Mouse (Mus musculus) liver, embryonic 15.5 days (tissue): ENCODE measurements around the gene G0s2. TPM values are rescaled to one million over a fixed set of nuclear protein-coding genes. Genes with fewer than 3 reads are reported as not detected.
A peak's percentile ranks its signal among the peaks of the same experiment; 100 is the strongest.

Source experiments
- ATAC-seq: fragments of 200-750 bp; cut with Nextera tagmentation; 2 replicates; pipeline ENCODE4 v1.8.0; 2017; ENCODE audit warnings: moderate number of reproducible peaks, mild to moderate bottlenecking, moderate library complexity; ENCODE audit not compliant: insufficient read depth
- H3K27ac ChIP-seq: fragments of 300-500 bp; sonication (generic); replicated peaks from 2 replicates; pipeline ENCODE4 v1.5.1; 2015; ENCODE audit warnings: mild to moderate bottlenecking, inconsistent platforms
- H3K27me3 ChIP-seq: fragments of 300-500 bp; sonication (generic); 2 replicates; pipeline ENCODE4 v1.6.1; 2015; ENCODE audit warnings: mild to moderate bottlenecking, inconsistent platforms
- H3K36me3 ChIP-seq: fragments of 300-500 bp; sonication (generic); replicated peaks from 2 replicates; pipeline ENCODE4 v1.6.1; 2015; ENCODE audit warnings: moderate library complexity, mild to moderate bottlenecking, inconsistent platforms
- H3K4me1 ChIP-seq: fragments of 300-500 bp; sonication (generic); replicated peaks from 2 replicates; pipeline ENCODE4 v1.6.1; 2015; ENCODE audit warnings: inconsistent platforms
- H3K4me2 ChIP-seq: fragments of 300-500 bp; sonication (generic); 2 replicates; pipeline ENCODE4 v1.6.1; 2015; ENCODE audit warnings: moderate library complexity, mild to moderate bottlenecking, inconsistent platforms
- H3K4me3 ChIP-seq: fragments of 300-500 bp; sonication (generic); replicated peaks from 2 replicates; pipeline ENCODE4 v1.5.1; 2015; ENCODE audit warnings: mild to moderate bottlenecking, inconsistent platforms
- H3K9ac ChIP-seq: fragments of 300-500 bp; sonication (generic); 2 replicates; pipeline ENCODE4 v1.6.1; 2015; ENCODE audit warnings: moderate library complexity, mild to moderate bottlenecking, inconsistent platforms
- H3K9me3 ChIP-seq: fragments of 300-500 bp; sonication (generic); replicated peaks from 2 replicates; pipeline ENCODE4 v1.6.1; 2016; ENCODE audit warnings: inconsistent platforms
- WGBS: fragments of 180-500 bp; shearing (Covaris S2); methylation state at CpG from one replicate; pipeline ENCODE4 v1.1.7; 2015; ENCODE audit warnings: mixed read lengths; ENCODE audit not compliant: insufficient replicate concordance; 5-methylcytosine and 5-hydroxymethylcytosine counted together
- polyA plus RNA-seq: library from polyadenylated mRNA; unstranded; fragments of >200 nt; fragmentation: Nextera tagmentation; extraction: Ambion mirVana; gene quantifications from 2 replicates; pipeline ENCODE4 v1.2.1, GENCODE M21; 2015

Gene G0s2
- polyA plus RNA-seq, 1 experiment from 2014 or later, result 105 TPM

GRCm38 (mm10) chr1:193303096-193303495 lies 30.1 kb upstream of the G0s2 start:
- H3K36me3 ChIP-seq, result no peaks in the 10 kb centered on the region
- no peak overlapping the region for H3K4me2 ChIP-seq
- no peak overlapping the region for H3K27ac ChIP-seq
- H3K9me3 ChIP-seq, result no peaks in the 10 kb centered on the region
- 29% methylated on average over 2 of the region's 2 CpGs for WGBS
- no peak overlapping the region for H3K4me3 ChIP-seq
- no peak for ATAC-seq
- H3K9ac ChIP-seq, result no peak overlapping the region
- H3K27me3 ChIP-seq, result no peaks in the 10 kb centered on the region
- H3K4me1 ChIP-seq, result 0 out of 2 replicates have a peak, but pooled peaks cover 5% of the 10 kb centered on the region

GRCm38 (mm10) chr1:193302093-193302405 lies 29.0 kb upstream of the G0s2 start:
- no peak overlapping the region for H3K4me2 ChIP-seq

GRCm38 (mm10) chr1:193301216-193302092 lies 28.4 kb upstream of the G0s2 start:
- no peak overlapping the region for H3K9ac ChIP-seq
- no peaks in the 10 kb centered on the region for H3K36me3 ChIP-seq
- no peak overlapping the region for H3K4me3 ChIP-seq
- WGBS, result 39% methylated on average over 6 of the region's 6 CpGs
- peak; percentile 4; the same call in 1 of the 2 replicates for ATAC-seq
- H3K27ac ChIP-seq, result no peak overlapping the region
- no peak overlapping the region for H3K4me2 ChIP-seq
- no peaks in the 10 kb centered on the region for H3K9me3 ChIP-seq
- H3K27me3 ChIP-seq, result no peaks in the 10 kb centered on the region
- H3K4me1 ChIP-seq, result 0 out of 2 replicates have a peak, but pooled peaks cover 5% of the 10 kb centered on the region

More at GRCm38 (mm10) chr1:193302093-193302405, 29.0 kb upstream of the G0s2 start:
- H3K27me3 ChIP-seq, result no peaks in the 10 kb centered on the region
- no peak for ATAC-seq
- H3K4me3 ChIP-seq, result no peak overlapping the region
- no peaks in the 10 kb centered on the region for H3K9me3 ChIP-seq
- 42% methylated on average over 8 of the region's 8 CpGs for WGBS
- no peak overlapping the region for H3K27ac ChIP-seq
- no peak overlapping the region for H3K9ac ChIP-seq
- H3K36me3 ChIP-seq, result no peaks in the 10 kb centered on the region
- 0 out of 2 replicates have a peak, but pooled peaks cover 5% of the 10 kb centered on the region for H3K4me1 ChIP-seq

GRCm38 (mm10) chr1:193299995-193300394 lies 27.0 kb upstream of the G0s2 start:
- no peaks in the 10 kb centered on the region for H3K27me3 ChIP-seq
- H3K36me3 ChIP-seq, result no peaks in the 10 kb centered on the region
- H3K4me2 ChIP-seq, result no peak overlapping the region
- H3K4me3 ChIP-seq, result no peak overlapping the region
- 25% methylated on average over 1 of the region's 1 CpGs for WGBS
- 0 out of 2 replicates have a peak, but pooled peaks cover 5% of the 10 kb centered on the region for H3K4me1 ChIP-seq
- no peak overlapping the region for H3K9ac ChIP-seq
- H3K9me3 ChIP-seq, result no peaks in the 10 kb centered on the region
- no peak for ATAC-seq
- no peak overlapping the region for H3K27ac ChIP-seq

- Histone ChIP-seq H3K4me3 (no peak overlapping the region), H3K9me3 (no peaks in the 10 kb centered on the region), H3K27me3 (no peaks in the 10 kb centered on the region), H3K9ac (no peak overlapping the region), H3K27ac (no peak overlapping the region), H3K36me3 (no peaks in the 10 kb centered on the region), H3K4me2 (no peak overlapping the region), H3K4me1 (0 out of 2 replicates have a peak, but pooled peaks cover 5% of the 10 kb centered on the region)
- no peak for ATAC-seq
- 58% methylated on average over 3 of the region's 3 CpGs for WGBS
Measured at GRCm38 (mm10) chr1:193298141-193298765, 25.2 kb upstream of the G0s2 start.

GRCm38 (mm10) chr1:193295920-193296319 lies 22.9 kb upstream of the G0s2 start:
- ATAC-seq, result peak; percentile 35; the same call in 1 of the 2 replicates
- Histone ChIP-seq H3K4me1 (0 out of 2 replicates have a peak, but pooled peaks cover 5% of the 10 kb centered on the region), H3K27me3 (no peaks in the 10 kb centered on the region), H3K27ac (no peak overlapping the region), H3K4me3 (no peak overlapping the region), H3K36me3 (no peaks in the 10 kb centered on the region), H3K9ac (no peak overlapping the region), H3K9me3 (no peaks in the 10 kb centered on the region), H3K4me2 (no peak overlapping the region)
- WGBS, result 51% methylated on average over 5 of the region's 5 CpGs

GRCm38 (mm10) chr1:193293926-193294325 lies 20.9 kb upstream of the G0s2 start:
- H3K27me3 ChIP-seq, result no peaks in the 10 kb centered on the region
- H3K4me2 ChIP-seq, result no peak overlapping the region
- no peaks in the 10 kb centered on the region for H3K4me1 ChIP-seq
- H3K9me3 ChIP-seq, result no peaks in the 10 kb centered on the region
- WGBS, result 61% methylated on average over 3 of the region's 3 CpGs
- no peak overlapping the region for H3K4me3 ChIP-seq
- H3K9ac ChIP-seq, result no peak overlapping the region
- no peaks in the 10 kb centered on the region for H3K36me3 ChIP-seq
- no peak for ATAC-seq
- H3K27ac ChIP-seq, result no peak overlapping the region

- H3K4me1 ChIP-seq, result no peaks in the 10 kb centered on the region
- no peak overlapping the region for H3K4me2 ChIP-seq
- WGBS, result 35% methylated on average over 2 of the region's 2 CpGs
- no peak overlapping the region for H3K4me3 ChIP-seq
- no peaks in the 10 kb centered on the region for H3K9me3 ChIP-seq
- no peaks in the 10 kb centered on the region for H3K27me3 ChIP-seq
- no peaks in the 10 kb centered on the region for H3K36me3 ChIP-seq
- no peak overlapping the region for H3K27ac ChIP-seq
- no peak for ATAC-seq
- H3K9ac ChIP-seq, result no peak overlapping the region
Measured at GRCm38 (mm10) chr1:193293039-193293438, 20.0 kb upstream of the G0s2 start.

- no peaks in the 10 kb centered on the region for H3K27me3 ChIP-seq
- ATAC-seq, result no peak
Measured at GRCm38 (mm10) chr1:193290686-193291085, 17.7 kb upstream of the G0s2 start.

GRCm38 (mm10) chr1:193289914-193290313 lies 16.9 kb upstream of the G0s2 start:
- Histone ChIP-seq H3K4me3 (no peak overlapping the region), H3K9ac (no peak overlapping the region), H3K4me2 (no peak overlapping the region), H3K27me3 (no peaks in the 10 kb centered on the region), H3K4me1 (no peaks in the 10 kb centered on the region), H3K36me3 (no peaks in the 10 kb centered on the region), H3K9me3 (no peaks in the 10 kb centered on the region), H3K27ac (no peak overlapping the region)
- WGBS, result 54% methylated on average over 5 of the region's 5 CpGs
- peak; percentile 45; the same call in 1 of the 2 replicates for ATAC-seq

More at GRCm38 (mm10) chr1:193290686-193291085, 17.7 kb upstream of the G0s2 start:
- H3K9ac ChIP-seq, result no peak overlapping the region
- H3K4me1 ChIP-seq, result no peaks in the 10 kb centered on the region
- no peak overlapping the region for H3K4me3 ChIP-seq
- no peaks in the 10 kb centered on the region for H3K36me3 ChIP-seq
- H3K9me3 ChIP-seq, result no peaks in the 10 kb centered on the region
- H3K4me2 ChIP-seq, result no peak overlapping the region
- no peak overlapping the region; the same call in 1 of the 2 replicates for H3K27ac ChIP-seq

GRCm38 (mm10) chr1:193289076-193289475 lies 16.1 kb upstream of the G0s2 start:
- ATAC-seq, result no peak
- Histone ChIP-seq H3K9me3 (no peaks in the 10 kb centered on the region), H3K27ac (no peak overlapping the region), H3K4me1 (0 out of 2 replicates have a peak, but pooled peaks cover 1% of the 10 kb centered on the region), H3K4me2 (no peak overlapping the region), H3K36me3 (no peaks in the 10 kb centered on the region), H3K9ac (no peak overlapping the region), H3K4me3 (no peak overlapping the region), H3K27me3 (no peaks in the 10 kb centered on the region)
- WGBS, result 77% methylated on average over 3 of the region's 3 CpGs
